Mouse (Mus musculus) erythroblast, embryonic 14.5 days (primary cell): Measurements from ENCODE around the gene Ptprg.

ENCODE experiments used
- GATA1 ChIP-seq: IDR thresholded peaks from 2 replicates; pipeline ENCODE4 v1.6.1; 2012; ENCODE audit warnings: low read length, inconsistent platforms, mixed read lengths
- TAL1 ChIP-seq: IDR thresholded peaks from 3 replicates; pipeline ENCODE4 v1.6.1; 2012; ENCODE audit warnings: low read length, inconsistent platforms, mixed read lengths

DNA sequence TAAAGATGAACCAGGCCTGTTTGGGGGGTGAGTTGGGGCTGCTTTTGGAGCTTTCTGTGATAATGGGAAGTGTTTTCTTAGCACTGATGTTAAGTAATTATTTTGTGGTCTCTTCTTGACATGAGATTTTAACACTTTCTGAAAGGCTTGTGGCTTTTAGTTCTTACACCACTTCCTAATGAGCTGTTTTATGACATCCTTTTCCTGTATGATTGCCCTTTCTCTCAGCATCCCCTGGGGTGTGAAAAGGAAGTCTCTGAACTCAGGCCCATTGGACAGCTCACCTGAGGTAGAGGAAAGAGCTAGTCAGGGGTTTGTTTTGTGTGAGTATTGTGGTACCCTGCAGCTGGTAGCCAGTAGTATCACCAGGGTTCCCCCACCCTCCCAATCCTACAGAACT is 179.0 kb downstream of the Ptprg start:
- TF ChIP-seq TAL1 (no peak), GATA1 (no peak)
